Mouse (Mus musculus): Measurements from ENCODE around the gene 9030025P20Rik.
A peak's percentile ranks its signal among the peaks of the same experiment; 100 is the strongest.
"Not testable (repeated sequence)": the region's sequence is repeated elsewhere in the genome, so short reads cannot be mapped to it uniquely, and the experiment has no call there.

9030025P20Rik gene

DNA sequence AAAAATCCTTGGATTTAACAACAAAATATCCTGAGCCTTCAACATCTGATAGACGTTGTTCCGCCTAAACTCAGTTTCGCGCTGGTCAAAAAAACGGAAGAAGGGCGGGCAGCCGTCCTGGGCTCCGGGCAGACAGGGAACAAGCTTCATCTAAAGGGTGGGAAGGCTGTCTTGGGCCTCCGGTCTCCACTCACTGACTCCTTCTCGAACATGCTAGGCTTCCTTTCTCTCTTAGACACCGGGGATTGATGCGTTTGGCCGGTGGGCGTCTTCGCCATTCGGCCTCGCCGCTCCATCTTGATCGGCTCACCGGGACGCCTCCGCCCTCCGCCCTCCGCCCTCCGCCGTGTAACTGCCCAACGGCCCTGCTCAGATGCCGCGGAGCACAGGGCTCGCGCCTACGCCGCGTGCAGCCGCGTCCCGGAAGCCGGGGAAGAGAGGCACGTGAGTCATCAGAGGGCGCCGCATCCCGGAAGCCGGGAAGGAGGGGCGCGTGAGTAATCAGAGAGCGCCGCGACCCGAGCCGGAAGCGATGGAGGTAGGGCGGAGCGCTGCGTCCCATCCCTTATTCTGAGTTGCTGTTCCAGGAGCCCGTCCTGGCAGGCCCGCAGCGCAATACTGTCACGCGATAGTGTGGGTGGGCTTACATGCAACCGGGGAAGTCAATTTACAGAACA lies at the start of gene 9030025P20Rik, which contains the start of gene Gm3417:
TSS of gene 9030025P20Rik (plus strand) at position 107 of the 677 bp plus-strand sequence.
TSS of gene Gm3417 (minus strand) at position 429 of the 677 bp plus-strand sequence.
- DNase-seq = not testable (repeated sequence)

GRCm38 (mm10) chr17:14928631-14929030 lies 49.6 kb upstream of the 9030025P20Rik start:
- DNase-seq = no peak

DNA sequence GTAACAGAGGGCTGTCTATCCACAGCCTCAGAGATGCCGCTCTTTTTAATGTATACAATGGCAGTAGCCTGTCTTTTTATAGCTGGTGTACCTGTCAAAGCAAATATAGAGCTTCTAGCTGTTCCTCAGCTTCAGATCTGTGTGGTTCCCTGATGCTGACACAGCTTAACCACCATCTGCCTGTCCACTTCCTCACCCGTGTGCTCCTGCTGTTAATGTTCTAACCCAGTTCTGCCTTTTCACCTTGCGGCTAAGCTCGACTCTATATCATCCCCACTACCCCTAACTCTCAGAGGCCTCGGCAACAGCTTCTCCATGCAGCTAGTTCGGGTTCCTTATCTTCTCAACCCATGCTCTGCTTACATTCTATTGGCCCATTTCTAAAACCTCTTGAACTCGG lies 47.6 kb upstream of the 9030025P20Rik start:
- DNase-seq = no peak

GRCm38 (mm10) chr17:14931469-14931868 lies 46.8 kb upstream of the 9030025P20Rik start:
- DNase-seq = no peak

- DNase-seq = not testable (repeated sequence)
These were observed 43.0 kb upstream of the 9030025P20Rik start for GRCm38 (mm10) chr17:14935280-14935679.

DNA sequence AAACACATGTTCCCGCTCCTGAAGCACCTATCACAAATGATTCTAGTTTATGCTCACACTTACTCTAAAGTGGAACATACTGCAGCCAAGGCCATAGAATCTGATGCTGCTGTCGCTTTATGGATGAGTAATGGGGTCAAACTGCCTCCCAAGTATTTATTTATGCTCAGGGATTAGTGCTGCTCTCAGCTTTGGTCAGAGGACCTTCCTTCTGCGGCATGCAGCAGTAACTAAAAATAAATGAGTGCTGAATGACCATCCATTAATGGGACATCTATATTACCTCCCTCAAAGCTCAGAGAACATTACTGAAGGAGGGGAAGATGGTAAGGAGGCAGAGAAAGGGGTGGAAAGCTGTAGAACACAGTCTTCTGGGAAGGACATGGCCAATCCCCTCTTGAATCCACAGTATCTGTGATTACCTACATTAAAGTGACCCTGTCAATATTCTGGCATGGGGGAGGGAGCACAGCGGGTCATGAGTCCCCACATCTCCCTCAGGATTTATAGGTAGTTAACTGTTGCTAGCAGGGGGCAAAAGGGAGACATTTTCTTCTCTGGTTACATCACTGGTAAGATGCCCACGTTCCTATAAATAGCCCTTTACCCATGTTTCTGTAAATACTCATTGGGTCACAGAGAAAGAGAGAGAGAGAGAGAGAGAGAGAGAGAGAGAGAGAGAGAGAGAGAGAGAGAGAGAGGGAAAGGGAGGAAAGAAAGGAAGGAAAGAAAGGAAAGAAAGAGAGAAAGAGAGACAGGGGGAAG lies 42.2 kb upstream of the 9030025P20Rik start:
- DNase-seq = no peak

GRCm38 (mm10) chr17:14942181-14942580 lies 36.1 kb upstream of the 9030025P20Rik start:
- DNase-seq = not testable (repeated sequence)

DNA sequence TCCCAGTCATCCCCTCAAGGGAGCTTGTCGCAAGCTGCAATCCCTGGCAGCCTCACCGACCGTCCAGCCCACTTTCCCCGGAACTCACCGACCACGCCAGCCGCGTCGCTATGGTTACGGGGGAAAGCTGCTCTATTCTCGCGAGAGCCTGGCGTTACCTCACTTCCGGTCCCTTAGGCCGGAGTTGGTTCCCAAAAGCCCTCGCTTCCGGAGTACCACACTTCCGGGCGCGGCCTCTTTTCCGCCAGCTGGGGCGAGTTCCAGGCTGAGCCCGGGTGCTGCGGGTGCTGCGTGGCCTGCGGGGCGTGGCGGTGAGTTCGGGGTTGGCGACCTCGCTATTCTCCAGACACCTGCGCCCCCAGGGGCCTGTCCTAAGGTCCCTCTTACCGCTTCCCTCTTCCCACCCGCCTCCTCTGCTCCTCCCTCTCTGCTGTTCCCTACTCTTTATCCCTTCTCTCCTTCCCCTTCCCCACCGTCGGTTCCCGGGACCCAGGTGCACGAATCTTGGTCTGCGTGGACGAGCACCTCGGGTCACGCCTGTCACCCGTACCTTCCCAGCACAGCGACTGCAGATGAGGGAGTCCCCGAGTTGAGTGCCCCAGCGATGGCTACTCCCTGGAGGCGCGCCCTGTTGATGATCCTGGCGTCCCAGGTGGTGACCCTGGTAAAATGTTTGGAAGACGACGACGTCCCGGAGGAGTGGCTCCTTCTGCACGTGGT lies 35.1 kb upstream of the 9030025P20Rik start, which contains the start of the genes Wdr27 and 1600012H06Rik:
TSS of gene Wdr27 (minus strand) at position 150 of the 720 bp plus-strand sequence.
TSS of gene 1600012H06Rik (plus strand) at position 176 of the 720 bp plus-strand sequence.
- DNase-seq = peak; percentile 98

DNA sequence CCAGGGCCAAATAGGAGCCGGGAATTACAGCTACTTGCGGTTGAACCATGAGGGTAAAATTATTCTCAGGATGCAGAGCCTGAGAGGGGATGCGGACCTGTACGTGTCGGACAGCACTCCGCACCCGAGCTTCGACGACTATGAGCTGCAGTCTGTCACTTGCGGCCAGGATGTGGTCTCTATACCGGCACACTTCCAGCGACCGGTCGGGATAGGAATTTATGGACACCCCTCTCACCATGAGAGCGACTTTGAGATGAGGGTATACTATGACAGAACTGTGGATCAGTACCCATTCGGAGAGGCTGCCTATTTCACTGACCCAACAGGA lies 34.6 kb upstream of the 9030025P20Rik start:
- no peak for DNase-seq

DNA sequence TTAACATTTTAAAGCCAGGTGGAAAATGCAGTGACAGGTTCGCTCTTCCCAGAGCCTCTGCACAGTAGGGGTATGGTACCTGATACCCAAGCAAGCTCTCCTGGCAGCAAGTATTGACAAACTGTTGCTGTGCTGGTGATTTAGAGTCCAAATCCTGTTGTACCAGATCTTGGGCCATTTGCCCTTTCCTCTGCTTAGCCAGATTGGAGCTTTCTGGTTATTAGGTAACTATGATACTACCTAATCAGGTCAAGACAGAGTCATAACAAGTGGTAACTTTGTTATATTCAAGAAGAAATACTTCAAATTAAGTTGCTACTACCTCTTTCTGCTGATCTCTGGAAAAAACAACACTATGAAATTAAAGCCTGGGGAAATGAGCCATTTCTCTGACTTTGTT lies 33.7 kb upstream of the 9030025P20Rik start:
- no peak for DNase-seq

DNA sequence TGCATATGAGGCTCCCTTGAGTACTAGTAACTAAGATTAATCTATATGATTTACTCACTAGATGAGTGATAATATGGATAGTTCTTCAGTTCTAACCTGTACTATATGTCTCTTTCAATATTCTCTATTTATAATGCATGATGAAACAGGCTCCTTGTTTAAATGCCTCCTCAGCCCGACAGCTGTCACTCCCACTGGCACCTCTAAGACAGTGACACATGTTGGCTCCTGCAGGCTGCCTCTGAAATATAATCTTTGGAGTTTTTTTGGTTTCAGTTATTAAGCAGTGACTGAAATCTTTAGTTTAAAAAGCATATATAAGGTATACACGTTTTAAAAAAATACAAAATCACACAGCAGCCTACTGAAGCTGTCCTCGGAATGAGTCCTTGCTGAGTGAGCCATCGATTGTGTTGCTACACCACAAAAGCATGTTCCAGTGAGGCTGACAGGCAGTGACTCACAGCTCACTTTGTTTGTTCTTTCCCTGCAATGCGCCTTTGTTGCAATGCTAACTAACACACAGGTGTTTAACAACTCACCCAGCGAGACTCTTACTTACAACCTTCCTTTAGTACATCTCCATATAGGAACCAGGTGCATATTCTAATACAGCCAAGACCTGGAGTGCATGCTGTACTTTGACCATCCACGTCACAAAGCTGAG lies 29.0 kb upstream of the 9030025P20Rik start:
- DNase-seq = no peak

DNA sequence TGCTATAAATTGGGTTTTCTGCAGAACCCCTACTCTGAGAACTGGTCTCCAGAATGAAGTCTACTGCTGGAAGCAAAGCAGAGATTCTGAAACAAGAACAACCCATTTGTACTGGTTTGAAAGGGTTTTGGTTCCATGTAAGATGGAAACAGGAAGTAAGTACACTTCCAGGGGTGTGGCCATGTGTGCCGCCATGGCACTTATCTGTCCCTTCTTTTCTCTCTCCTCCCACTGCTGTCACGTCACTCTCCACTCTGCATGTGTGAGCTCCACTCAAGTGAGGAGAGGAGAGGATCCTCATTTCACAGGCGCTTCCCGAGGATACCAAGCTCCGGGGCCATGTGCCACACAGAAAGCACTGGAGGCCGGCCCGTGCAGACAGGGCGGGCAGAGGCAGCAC lies 24.8 kb upstream of the 9030025P20Rik start:
- DNase-seq = no peak

DNA sequence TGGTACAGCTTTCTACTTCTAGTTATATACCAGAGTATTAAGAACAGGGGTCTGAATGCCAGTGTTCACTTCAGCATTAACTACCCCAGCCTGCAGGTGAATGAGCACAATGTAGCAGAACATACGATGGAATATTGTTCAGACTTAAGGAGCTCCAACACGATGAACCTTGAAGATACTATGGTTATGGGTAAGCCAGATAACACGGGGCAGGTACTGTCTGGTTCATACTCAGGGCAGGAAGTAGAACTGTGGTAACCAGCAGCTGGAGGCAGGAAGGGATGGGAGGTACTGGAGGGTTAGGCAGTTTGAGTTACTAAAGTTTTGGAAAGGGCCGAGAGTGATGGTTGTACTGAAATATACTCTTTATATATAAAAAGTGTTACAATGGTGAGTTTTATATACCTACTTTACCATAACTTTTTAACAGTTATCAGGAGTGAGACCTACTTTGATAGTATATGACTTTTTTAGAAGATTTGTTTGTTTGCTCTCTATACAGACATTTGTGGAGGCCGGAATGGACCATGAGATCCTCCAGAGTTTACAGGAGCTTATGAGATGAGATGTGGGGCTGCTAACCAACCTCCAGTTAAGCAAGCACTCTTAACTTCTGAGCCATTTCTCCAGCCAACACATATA lies 19.5 kb upstream of the 9030025P20Rik start:
- peak; percentile 42 for DNase-seq

DNA sequence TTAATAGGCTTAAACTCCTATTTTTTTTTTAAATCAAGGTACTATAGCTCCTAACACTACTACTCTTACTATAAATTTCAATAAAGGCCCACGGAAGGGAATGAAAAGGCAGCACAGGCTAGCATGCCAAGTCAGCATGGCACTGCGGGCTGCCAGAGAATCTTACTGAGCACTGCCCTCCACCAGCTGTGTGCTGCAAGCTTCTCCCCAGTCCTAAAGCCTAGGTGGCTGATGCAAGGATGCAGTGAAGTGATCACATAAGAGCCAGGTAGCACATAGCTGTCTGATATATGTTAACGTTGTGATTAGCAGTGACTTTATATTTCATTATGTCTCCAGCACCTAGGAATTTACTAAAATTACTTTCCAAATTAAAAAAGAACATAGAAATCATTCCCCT lies 18.3 kb upstream of the 9030025P20Rik start:
- DNase-seq = peak; percentile 30

DNA sequence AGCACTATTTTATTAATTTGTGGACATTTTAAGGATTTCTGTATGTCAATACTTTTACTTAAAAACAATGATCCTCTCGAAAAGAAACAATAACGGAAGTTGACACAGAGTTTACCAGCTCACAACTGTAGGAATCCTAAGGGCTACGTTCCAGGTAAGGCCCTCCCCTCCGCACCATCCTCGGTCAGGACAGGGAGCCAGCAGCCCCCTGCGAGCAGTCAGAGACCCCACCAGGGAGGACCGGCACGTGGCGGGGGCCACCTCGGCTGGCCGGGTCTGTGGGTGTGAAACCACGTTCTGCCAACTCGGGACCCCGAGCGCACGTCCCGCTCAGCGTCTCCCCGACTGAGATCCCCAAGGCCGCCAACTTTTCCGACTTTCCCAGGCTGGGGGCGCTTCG lies 17.7 kb upstream of the 9030025P20Rik start:
- DNase-seq = peak; percentile 59

GRCm38 (mm10) chr17:14960951-14961556 lies 17.2 kb upstream of the 9030025P20Rik start, which contains the start of gene Phf10:
Phf10 (minus strand) TSS chr17:14961273.
- peak; percentile 56 for DNase-seq

DNA sequence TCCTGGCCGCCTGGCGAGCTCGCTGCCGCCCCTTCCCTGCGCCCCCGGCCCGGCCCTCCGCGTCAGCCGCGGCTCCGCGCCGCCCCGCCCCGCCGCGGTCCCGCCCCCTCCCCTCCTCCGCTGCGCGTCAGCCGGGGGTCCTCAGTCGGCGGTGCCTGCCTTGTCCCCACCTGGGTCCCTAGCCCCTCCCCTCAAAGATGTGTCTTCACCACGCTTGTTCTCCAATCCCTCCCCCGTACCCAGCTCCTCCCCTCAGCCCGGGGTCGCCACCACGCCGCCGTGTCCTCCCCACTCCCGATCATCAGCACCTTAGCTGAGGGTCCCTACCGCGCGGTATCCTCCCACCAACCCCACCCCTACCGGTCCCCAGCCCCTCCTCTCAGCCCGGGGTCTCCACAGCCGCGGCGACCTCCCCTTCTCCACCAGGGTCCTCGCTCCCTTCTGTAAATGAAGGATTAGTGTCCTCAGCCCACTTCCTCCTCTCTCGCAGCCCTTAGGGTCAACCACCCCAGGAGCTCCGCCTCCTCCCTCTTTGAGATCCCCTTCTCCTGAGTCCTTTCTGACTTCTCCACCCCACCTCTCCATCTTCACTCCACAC lies 16.6 kb upstream of the 9030025P20Rik start:
- DNase-seq = not testable (repeated sequence)

GRCm38 (mm10) chr17:14968373-14968913 lies 9.8 kb upstream of the 9030025P20Rik start:
- not testable (repeated sequence) for DNase-seq

DNA sequence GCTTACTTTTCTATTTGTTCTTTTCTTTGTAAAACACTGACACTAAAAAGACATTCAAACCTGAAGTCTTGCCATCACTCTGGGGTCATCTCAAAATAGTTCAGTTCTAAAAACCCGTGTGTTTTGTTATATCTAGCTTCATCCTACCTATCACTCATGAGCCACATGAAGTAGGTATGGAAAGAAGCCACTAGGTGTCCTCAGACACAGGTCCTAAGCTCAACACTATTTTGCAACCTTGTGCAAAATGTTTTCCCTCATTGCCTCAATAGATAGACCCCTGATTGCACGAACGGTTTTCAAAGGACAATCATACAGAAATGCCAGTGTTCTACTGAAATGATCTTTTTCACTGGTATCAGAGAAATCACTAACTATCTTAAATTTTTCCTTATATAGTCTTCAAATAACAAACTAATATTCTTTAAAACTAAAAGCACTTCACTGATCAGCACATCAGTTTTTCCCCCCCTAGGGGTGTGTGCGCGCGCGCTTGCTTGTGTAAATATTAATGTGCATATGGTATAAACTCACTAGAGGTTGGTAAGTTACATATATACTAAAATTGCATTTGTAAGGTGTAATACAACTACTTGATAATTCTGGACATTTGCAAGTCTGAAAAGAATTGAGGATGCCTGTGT lies 428 bp upstream of the 9030025P20Rik start:
- not testable (repeated sequence) for DNase-seq

- DNase-seq = not testable (repeated sequence)
These were observed 11.9 kb downstream of the 9030025P20Rik start for GRCm38 (mm10) chr17:14990116-14990702.
